Mouse (Mus musculus) heart, postnatal 0 days (tissue): Measurements from ENCODE around the gene Tmem239.

ENCODE experiments used
- CTCF ChIP-seq: IDR thresholded peaks from 2 replicates; pipeline ENCODE4 v1.5.1; 2016; ENCODE audit warnings: antibody characterized with exemption, control low read depth, low read depth
- EP300 ChIP-seq: IDR thresholded peaks from 2 replicates; pipeline ENCODE4 v1.6.1; 2016; ENCODE audit warnings: antibody characterized with exemption, low read depth

- TF ChIP-seq CTCF (no peak), EP300 (no peak)
These were observed 25.9 kb downstream of the Tmem239 start for GRCm38 (mm10) chr2:130432157-130432556.
